Mouse (Mus musculus) C2C12 (cell line): Measurements from ENCODE around the gene Dpf1.

Experiments used
- CTCF ChIP-seq: IDR thresholded peaks from one replicate; pipeline ENCODE4 v1.5.1; 2011; ENCODE audit not compliant: control insufficient read depth, insufficient read depth, insufficient read length
- MYOD1 ChIP-seq: IDR thresholded peaks from one replicate; pipeline ENCODE4 v1.6.1; 2011; ENCODE audit warnings: low read depth; ENCODE audit not compliant: control insufficient read depth, insufficient read length
- MYOG ChIP-seq: IDR thresholded peaks from one replicate; pipeline ENCODE4 v1.6.1; 2011; ENCODE audit not compliant: control insufficient read depth, insufficient read length; ENCODE audit errors: extremely low read depth
- USF1 ChIP-seq: IDR thresholded peaks from one replicate; pipeline ENCODE4 v1.6.1; 2011; ENCODE audit warnings: low read depth, mild to moderate bottlenecking, control low read depth, moderate library complexity

DNA sequence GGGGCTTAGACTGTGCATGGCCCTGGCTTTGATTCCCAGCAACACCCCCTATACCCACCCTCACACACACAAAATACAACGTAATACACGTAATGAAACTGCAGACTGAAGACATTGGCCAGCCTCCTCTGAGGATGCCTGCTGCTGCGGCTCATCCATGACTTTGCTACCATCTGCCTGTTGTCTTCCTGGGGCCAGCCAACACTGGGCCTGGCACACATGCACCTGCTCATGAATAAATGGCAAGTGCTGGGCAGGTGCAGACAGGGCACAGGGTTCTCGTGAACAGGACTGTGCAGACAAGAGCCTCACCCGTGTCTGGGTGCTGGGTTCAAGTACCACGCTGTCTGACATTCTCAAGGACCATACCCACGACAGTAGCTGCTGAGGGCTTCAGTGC is 40.0 kb downstream of the Dpf1 start:
- no peak for TF ChIP-seq CTCF
- TF ChIP-seq USF1 = no peak
- TF ChIP-seq MYOG = no peak
- TF ChIP-seq MYOD1 = no peak
